Mouse (Mus musculus) liver, adult 2 months (tissue): Measurements from ENCODE around the gene Mcoln3.

ENCODE experiments used
- CTCF ChIP-seq: fragments of 200-500 bp; IDR thresholded peaks from 2 replicates; pipeline ENCODE4 v1.5.1; 2011; ENCODE audit warnings: low read depth, low read length, control low read depth
- POLR2A ChIP-seq: fragments of 200-500 bp; IDR thresholded peaks from 2 replicates; pipeline ENCODE4 v1.6.1; 2011; ENCODE audit warnings: low read length, control low read depth; ENCODE audit not compliant: insufficient read depth; ENCODE audit errors: extremely low read depth

- TF ChIP-seq POLR2A (no peak), CTCF (no peak)
Observed at GRCm38 (mm10) chr3:146152348-146152747, 35.1 kb downstream of the Mcoln3 start.
